Mouse (Mus musculus): Measurements from ENCODE around the gene Ppargc1a. TPM values are rescaled to one million over a fixed set of nuclear protein-coding genes. Genes with fewer than 3 reads are reported as not detected.

The Ppargc1a gene
- 7.7 and 9.1 TPM in 2 replicates for polyA plus RNA-seq (2015; fragmentation: Nextera tagmentation; extraction: Ambion mirVana)

DNA sequence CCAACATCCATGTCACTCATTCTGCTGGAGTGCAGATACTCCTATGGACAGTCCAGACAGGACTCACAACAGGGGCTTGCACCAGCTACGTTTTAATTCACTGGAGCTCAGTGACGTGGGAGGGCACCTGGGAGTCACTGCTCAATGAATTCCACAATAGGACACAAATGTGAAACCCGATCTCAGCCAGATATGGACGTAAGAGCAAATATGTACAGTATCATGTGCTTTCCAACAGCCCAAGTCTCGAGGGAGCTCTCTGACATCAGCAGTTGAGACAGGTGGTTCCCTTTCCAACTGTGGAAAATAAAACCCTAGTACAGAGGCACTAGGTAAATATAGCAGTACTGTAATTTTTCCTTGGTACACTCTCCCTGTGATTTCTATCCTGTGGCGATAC lies at the start of gene Ppargc1a:
TSS of gene Ppargc1a (minus strand) at position 68 of the 400 bp plus-strand sequence.
- no peak within 1 kb of the TSS for H3K27ac ChIP-seq (ENCODE audit: low read length)
- peaks cover 2% of the 10 kb centered on the region; the same call in 1 of the 2 replicates for H3K4me1 ChIP-seq (replicated peaks; ENCODE audit: control insufficient read depth, insufficient read depth, low read length)
- no peak within 1 kb of the TSS for H3K9ac ChIP-seq (replicated peaks; ENCODE audit: low read depth, low read length)
- H3K27me3 ChIP-seq (replicated peaks; ENCODE audit: control insufficient read depth, insufficient read depth, low read length): no peaks in the 10 kb centered on the region
- 48% methylated on average over 6 of the region's 6 CpGs for WGBS
- ATAC-seq: no peak; the same call in 1 of the 2 replicates
- H3K36me3 ChIP-seq (ENCODE audit: control insufficient read depth, insufficient read depth): no peaks in the 10 kb centered on the region
- no peaks in the 10 kb centered on the region for H3K9me3 ChIP-seq (ENCODE audit: control insufficient read depth, low read length)
- peak within 1 kb of the TSS; percentile 14; the same call in 1 of the 2 replicates for H3K4me2 ChIP-seq (ENCODE audit: low read length)
- H3K4me3 ChIP-seq (replicated peaks; ENCODE audit: low read length): no peak within 1 kb of the TSS

DNA sequence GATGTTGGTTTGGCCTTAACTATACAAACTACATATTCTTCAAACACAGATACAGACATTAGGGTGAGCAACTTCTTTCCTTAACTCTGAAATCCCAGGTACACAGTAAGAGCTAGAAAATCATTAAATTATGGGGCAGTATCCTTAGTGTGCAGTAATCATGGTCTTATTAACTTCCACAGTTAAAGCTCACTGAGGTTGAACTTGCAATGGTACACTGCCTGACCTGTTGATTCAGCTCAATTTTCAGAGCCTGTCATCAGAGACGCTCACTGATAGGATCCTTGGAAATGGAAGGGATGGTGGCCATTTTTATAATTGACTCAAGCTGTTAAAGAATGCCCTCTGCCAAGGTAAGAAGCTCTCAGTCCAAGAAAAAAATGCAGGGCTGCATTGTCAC lies 49.4 kb upstream of the Ppargc1a start:
- Histone ChIP-seq H3K9ac (replicated peaks; ENCODE audit: low read depth, low read length) (no peak overlapping the region), H3K36me3 (ENCODE audit: control insufficient read depth, insufficient read depth) (no peaks in the 10 kb centered on the region), H3K27me3 (replicated peaks; ENCODE audit: control insufficient read depth, insufficient read depth, low read length) (no peaks in the 10 kb centered on the region), H3K4me1 (replicated peaks; ENCODE audit: control insufficient read depth, insufficient read depth, low read length) (no peaks in the 10 kb centered on the region), H3K9me3 (ENCODE audit: control insufficient read depth, low read length) (0 out of 2 replicates have a peak, but pooled peaks cover 4% of the 10 kb centered on the region), H3K4me3 (replicated peaks; ENCODE audit: low read length) (no peak overlapping the region), H3K4me2 (ENCODE audit: low read length) (no peak overlapping the region), H3K27ac (ENCODE audit: low read length) (no peak overlapping the region)
- ATAC-seq: no peak
- 98% methylated on average over 1 of the region's 1 CpGs for WGBS

DNA sequence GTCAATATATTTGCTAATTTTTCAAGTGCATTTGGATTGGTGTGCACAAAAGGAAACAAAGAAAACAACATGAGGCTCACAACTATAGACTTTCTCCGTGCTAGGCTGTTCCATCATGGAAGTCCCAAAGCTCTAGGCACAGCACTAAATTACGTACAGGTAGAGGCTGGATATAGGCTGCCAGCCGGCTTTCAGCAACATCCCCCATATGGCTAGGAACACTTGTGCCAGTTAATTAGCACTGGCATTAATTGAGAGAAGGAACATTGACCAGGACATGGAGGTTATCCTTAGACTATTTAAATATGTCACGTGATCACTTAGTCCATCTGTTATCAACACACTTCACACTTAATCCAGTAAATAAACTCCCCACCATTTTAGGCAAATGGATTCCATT lies 44.5 kb upstream of the Ppargc1a start:
- Histone ChIP-seq H3K36me3 (ENCODE audit: control insufficient read depth, insufficient read depth) (no peaks in the 10 kb centered on the region), H3K9me3 (ENCODE audit: control insufficient read depth, low read length) (no peaks in the 10 kb centered on the region), H3K4me3 (replicated peaks; ENCODE audit: low read length) (no peak overlapping the region), H3K27ac (ENCODE audit: low read length) (no peak overlapping the region), H3K9ac (replicated peaks; ENCODE audit: low read depth, low read length) (no peak overlapping the region), H3K27me3 (replicated peaks; ENCODE audit: control insufficient read depth, insufficient read depth, low read length) (no peaks in the 10 kb centered on the region), H3K4me2 (ENCODE audit: low read length) (no peak overlapping the region), H3K4me1 (replicated peaks; ENCODE audit: control insufficient read depth, insufficient read depth, low read length) (no peaks in the 10 kb centered on the region)
- WGBS: 61% methylated on average over 4 of the region's 4 CpGs
- ATAC-seq: peak; percentile 43; the same call in 1 of the 2 replicates

DNA sequence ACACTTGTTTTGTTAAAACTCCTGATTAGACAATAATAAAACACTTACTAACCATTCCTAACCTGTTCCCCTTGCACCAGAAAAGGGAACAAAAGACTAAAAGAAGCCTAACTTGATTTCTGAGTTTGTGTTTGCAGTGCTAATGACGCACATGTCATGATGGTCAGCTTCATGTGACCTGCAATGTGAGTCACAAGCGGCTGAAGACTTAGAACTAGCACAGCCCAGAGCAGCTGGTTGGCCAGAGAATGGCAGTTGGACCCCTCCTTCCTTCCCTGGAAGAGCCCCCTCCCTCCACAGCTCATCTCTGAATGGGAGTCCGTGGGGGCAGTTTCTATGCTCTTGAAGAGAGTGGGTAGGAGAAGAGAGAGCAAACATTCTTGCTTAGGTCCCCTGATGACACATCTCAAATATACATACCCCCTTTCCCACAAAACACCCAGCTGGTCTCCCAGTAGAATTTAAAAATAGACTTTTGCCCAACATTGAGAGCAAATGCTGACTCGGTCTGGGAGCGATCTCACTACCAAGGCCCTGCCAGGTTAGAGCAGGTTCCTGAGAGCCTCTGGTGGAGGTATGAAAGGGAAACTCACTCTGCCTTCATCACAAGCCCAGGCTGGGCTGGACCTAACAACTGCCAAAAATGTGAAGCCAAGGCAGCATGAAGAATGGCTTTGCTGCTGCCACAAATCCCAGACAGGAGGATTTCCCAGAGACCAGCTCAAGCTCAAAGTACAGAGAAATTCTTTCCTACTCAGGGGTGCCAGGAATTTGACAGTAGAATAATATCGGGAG lies 40.4 kb upstream of the Ppargc1a start:
- WGBS: 86% methylated on average over 6 of the region's 6 CpGs
- no peak for ATAC-seq
- Histone ChIP-seq H3K27ac (ENCODE audit: low read length) (no peak overlapping the region), H3K4me3 (replicated peaks; ENCODE audit: low read length) (no peak overlapping the region), H3K9ac (replicated peaks; ENCODE audit: low read depth, low read length) (no peak overlapping the region), H3K4me2 (ENCODE audit: low read length) (no peak overlapping the region), H3K4me1 (replicated peaks; ENCODE audit: control insufficient read depth, insufficient read depth, low read length) (no peaks in the 10 kb centered on the region), H3K9me3 (ENCODE audit: control insufficient read depth, low read length) (no peaks in the 10 kb centered on the region), H3K36me3 (ENCODE audit: control insufficient read depth, insufficient read depth) (no peaks in the 10 kb centered on the region), H3K27me3 (replicated peaks; ENCODE audit: control insufficient read depth, insufficient read depth, low read length) (no peaks in the 10 kb centered on the region)

DNA sequence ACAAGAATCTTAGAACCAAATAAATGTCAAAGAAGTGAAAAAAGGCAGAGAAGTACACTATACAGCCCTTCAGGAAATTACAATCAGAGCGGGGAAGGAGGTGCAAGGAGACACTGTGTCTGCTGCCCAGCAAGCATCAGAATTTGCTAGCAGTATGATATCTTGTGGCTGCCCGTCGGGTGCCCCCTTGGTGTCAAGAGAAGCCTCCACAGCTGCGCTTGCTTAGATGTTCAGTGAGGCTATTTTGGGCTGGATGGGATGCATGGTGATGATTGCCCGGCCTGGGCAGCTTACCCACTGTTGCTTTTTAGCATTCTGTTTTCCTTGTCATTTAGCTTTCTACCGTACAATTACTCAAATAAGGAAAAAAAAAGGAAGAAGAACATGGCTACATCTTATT lies 32.0 kb upstream of the Ppargc1a start:
- no peaks in the 10 kb centered on the region for H3K4me1 ChIP-seq (replicated peaks; ENCODE audit: control insufficient read depth, insufficient read depth, low read length)
- 77% methylated on average over 6 of the region's 6 CpGs for WGBS

DNA sequence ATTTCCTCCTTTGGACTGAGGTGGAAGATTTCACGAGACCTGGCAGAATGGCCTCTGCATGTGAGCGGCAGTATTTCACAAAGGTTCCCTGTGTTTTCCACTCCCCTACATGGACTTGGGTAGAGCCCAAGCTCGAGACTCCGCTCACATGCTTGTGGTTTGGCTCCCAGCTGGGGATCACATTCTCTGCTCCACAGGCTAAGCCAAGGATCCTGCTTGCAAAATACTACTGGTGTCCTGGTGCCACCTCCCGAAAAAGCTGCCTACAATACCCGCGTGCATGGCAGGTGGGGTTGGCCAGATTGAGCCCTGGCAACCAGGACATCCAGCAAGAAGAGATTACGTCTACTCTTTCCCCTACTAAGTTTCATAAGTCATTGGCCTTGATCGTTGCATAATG lies 28.1 kb upstream of the Ppargc1a start:
- Histone ChIP-seq H3K4me1 (replicated peaks; ENCODE audit: control insufficient read depth, insufficient read depth, low read length) (no peaks in the 10 kb centered on the region), H3K27me3 (replicated peaks; ENCODE audit: control insufficient read depth, insufficient read depth, low read length) (no peaks in the 10 kb centered on the region), H3K36me3 (ENCODE audit: control insufficient read depth, insufficient read depth) (no peaks in the 10 kb centered on the region), H3K4me3 (replicated peaks; ENCODE audit: low read length) (no peak overlapping the region), H3K4me2 (ENCODE audit: low read length) (no peak overlapping the region), H3K9ac (replicated peaks; ENCODE audit: low read depth, low read length) (no peak overlapping the region), H3K27ac (ENCODE audit: low read length) (no peak overlapping the region), H3K9me3 (ENCODE audit: control insufficient read depth, low read length) (no peaks in the 10 kb centered on the region)
- no peak for ATAC-seq
- WGBS: 93% methylated on average over 9 of the region's 9 CpGs

More for the DNA sequence above, 32.0 kb upstream of the Ppargc1a start:
- Histone ChIP-seq H3K9me3 (ENCODE audit: control insufficient read depth, low read length) (no peaks in the 10 kb centered on the region), H3K9ac (replicated peaks; ENCODE audit: low read depth, low read length) (no peak overlapping the region), H3K4me3 (replicated peaks; ENCODE audit: low read length) (no peak overlapping the region), H3K36me3 (ENCODE audit: control insufficient read depth, insufficient read depth) (no peaks in the 10 kb centered on the region), H3K4me2 (ENCODE audit: low read length) (no peak overlapping the region), H3K27me3 (replicated peaks; ENCODE audit: control insufficient read depth, insufficient read depth, low read length) (no peaks in the 10 kb centered on the region), H3K27ac (ENCODE audit: low read length) (no peak overlapping the region)
- ATAC-seq: no peak

DNA sequence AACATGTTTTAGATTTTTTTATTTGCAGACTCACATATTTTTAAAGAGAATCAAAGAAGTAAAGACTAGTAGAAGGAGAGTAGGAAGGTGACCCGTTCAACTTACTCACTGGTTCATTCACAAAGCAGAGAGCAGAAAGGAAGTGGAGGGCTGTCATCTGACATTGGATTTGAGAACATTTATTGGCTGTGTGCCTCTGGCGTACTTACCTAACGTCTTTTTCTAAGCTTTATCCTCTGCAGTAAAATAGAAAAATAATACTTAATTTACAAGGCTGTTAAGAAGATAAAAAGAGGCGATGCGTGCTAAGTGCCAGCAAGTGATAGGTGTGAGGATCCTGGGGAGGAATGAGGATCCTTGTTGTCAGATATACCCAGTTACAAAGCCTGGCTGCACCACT lies 24.7 kb upstream of the Ppargc1a start:
- no peak overlapping the region for H3K27ac ChIP-seq (ENCODE audit: low read length)
- no peaks in the 10 kb centered on the region for H3K9me3 ChIP-seq (ENCODE audit: control insufficient read depth, low read length)
- ATAC-seq: no peak
- no peaks in the 10 kb centered on the region for H3K4me1 ChIP-seq (replicated peaks; ENCODE audit: control insufficient read depth, insufficient read depth, low read length)
- no peak overlapping the region for H3K4me2 ChIP-seq (ENCODE audit: low read length)
- no peaks in the 10 kb centered on the region for H3K27me3 ChIP-seq (replicated peaks; ENCODE audit: control insufficient read depth, insufficient read depth, low read length)
- H3K36me3 ChIP-seq (ENCODE audit: control insufficient read depth, insufficient read depth): no peaks in the 10 kb centered on the region
- 55% methylated on average over 5 of the region's 5 CpGs for WGBS
- H3K9ac ChIP-seq (replicated peaks; ENCODE audit: low read depth, low read length): no peak overlapping the region
- no peak overlapping the region for H3K4me3 ChIP-seq (replicated peaks; ENCODE audit: low read length)

DNA sequence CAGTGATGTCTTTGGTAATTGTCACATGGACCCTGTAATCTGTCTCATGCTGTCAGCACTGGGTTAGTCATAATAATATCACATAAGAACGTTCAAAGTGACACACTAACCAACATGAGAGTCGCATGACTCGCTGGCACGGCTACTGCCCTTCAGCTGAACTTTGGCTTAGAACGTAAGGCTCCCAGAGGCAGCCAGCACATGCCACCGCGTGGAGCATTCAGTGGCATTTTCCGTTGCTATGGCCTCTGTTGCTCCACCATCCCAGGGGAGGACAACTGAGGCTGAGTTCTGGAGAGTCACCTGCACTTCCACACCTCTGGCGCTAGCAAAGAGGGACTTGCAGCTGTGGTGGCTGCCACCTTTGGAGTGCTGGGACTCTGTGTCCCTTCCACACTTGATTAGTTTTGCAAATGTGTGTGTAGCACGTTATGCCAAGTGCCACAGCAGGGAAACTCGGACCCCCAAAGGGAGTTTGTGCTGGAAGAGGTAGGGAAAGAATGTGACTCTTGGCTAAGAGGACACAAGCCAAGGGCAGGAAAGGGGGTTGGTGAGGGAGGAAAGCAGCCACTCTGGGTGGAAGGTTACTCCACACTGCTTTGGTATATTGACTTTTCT lies 24.1 kb upstream of the Ppargc1a start:
- no peak overlapping the region for H3K9ac ChIP-seq (replicated peaks; ENCODE audit: low read depth, low read length)
- no peak for ATAC-seq
- no peak overlapping the region for H3K4me3 ChIP-seq (replicated peaks; ENCODE audit: low read length)
- no peak overlapping the region for H3K27ac ChIP-seq (ENCODE audit: low read length)
- H3K36me3 ChIP-seq (ENCODE audit: control insufficient read depth, insufficient read depth): no peaks in the 10 kb centered on the region
- WGBS: 52% methylated on average over 11 of the region's 11 CpGs
- no peaks in the 10 kb centered on the region for H3K4me1 ChIP-seq (replicated peaks; ENCODE audit: control insufficient read depth, insufficient read depth, low read length)
- no peak overlapping the region for H3K4me2 ChIP-seq (ENCODE audit: low read length)
- H3K27me3 ChIP-seq (replicated peaks; ENCODE audit: control insufficient read depth, insufficient read depth, low read length): no peaks in the 10 kb centered on the region
- no peaks in the 10 kb centered on the region for H3K9me3 ChIP-seq (ENCODE audit: control insufficient read depth, low read length)

DNA sequence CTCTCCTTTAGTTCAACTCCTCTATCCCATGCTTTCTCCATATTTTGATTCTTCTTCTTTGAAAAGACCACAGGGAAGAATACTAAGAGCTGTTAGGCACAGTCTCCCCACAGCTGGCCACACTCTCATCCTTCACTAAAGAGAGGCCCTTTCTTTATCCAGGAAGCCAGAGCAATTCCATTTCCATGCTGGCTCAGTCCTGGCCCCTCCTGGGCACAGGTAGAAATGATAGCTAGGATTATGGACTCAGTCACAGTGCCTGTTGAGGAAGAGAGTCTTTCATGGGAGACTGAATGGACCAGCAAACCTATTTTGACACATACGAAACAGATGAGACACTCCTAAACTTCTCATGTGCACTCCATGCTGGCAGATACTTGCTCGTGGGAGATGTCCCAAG lies 18.7 kb upstream of the Ppargc1a start:
- Histone ChIP-seq H3K9me3 (ENCODE audit: control insufficient read depth, low read length) (no peaks in the 10 kb centered on the region), H3K4me1 (replicated peaks; ENCODE audit: control insufficient read depth, insufficient read depth, low read length) (no peaks in the 10 kb centered on the region), H3K9ac (replicated peaks; ENCODE audit: low read depth, low read length) (no peak overlapping the region), H3K4me2 (ENCODE audit: low read length) (no peak overlapping the region), H3K27ac (ENCODE audit: low read length) (no peak overlapping the region), H3K27me3 (replicated peaks; ENCODE audit: control insufficient read depth, insufficient read depth, low read length) (no peaks in the 10 kb centered on the region), H3K36me3 (ENCODE audit: control insufficient read depth, insufficient read depth) (no peaks in the 10 kb centered on the region), H3K4me3 (replicated peaks; ENCODE audit: low read length) (no peak overlapping the region)
- 92% methylated on average over 2 of the region's 2 CpGs for WGBS
- no peak for ATAC-seq
